Mouse (Mus musculus) heart, embryonic 14.5 days (tissue): ENCODE results near the gene Slc25a38. TPM values are rescaled to one million over a fixed set of nuclear protein-coding genes. Genes with fewer than 3 reads are reported as not detected.

Experiments
- ATAC-seq: fragments of 200-750 bp; cut with Nextera tagmentation; 2 replicates; pipeline ENCODE4 v1.8.0; 2017; ENCODE audit warnings: low read depth, moderate TSS enrichment; ENCODE audit not compliant: insufficient number of reproducible peaks, insufficient read depth, low FRiP score
- H3K27ac ChIP-seq, 2 experiments: fragments of 200-500 bp in 1 of 2; fragments of 300-500 bp in 1 of 2; sonication (generic) in 1 of 2; replicated peaks in 1 of 2; 2 replicates each; pipeline ENCODE4 v1.5.1; 2012 to 2014; ENCODE audit warnings: low read depth in 2 of 2, low read length in 2 of 2, control low read depth in 1 of 2, mild to moderate bottlenecking in 1 of 2, mixed read lengths in 1 of 2; ENCODE audit not compliant: control insufficient read depth in 1 of 2, insufficient read depth in 1 of 2
- H3K27me3 ChIP-seq: fragments of 300-500 bp; sonication (generic); 2 replicates; pipeline ENCODE4 v1.6.1; 2014; ENCODE audit warnings: mild to moderate bottlenecking, low read length, control low read depth; ENCODE audit not compliant: control insufficient read depth, insufficient read depth
- H3K36me3 ChIP-seq: fragments of 300-500 bp; sonication (generic); 2 replicates; pipeline ENCODE4 v1.6.1; 2014; ENCODE audit warnings: mild to moderate bottlenecking, control low read depth, low read length, mixed read lengths; ENCODE audit not compliant: control insufficient read depth, insufficient read depth
- H3K4me1 ChIP-seq, 2 experiments: fragments of 200-500 bp in 1 of 2; fragments of 300-500 bp in 1 of 2; sonication (generic) in 1 of 2; 2 replicates each; pipeline ENCODE4 v1.6.1; 2012 to 2014; ENCODE audit warnings: low read length in 2 of 2, control low read depth in 1 of 2, mixed read lengths in 1 of 2; ENCODE audit not compliant: control insufficient read depth in 2 of 2, insufficient read depth in 2 of 2
- H3K4me2 ChIP-seq: fragments of 300-500 bp; sonication (generic); 2 replicates; pipeline ENCODE4 v1.6.1; 2014; ENCODE audit warnings: mild to moderate bottlenecking, low read length
- H3K4me3 ChIP-seq, 2 experiments: fragments of 200-500 bp in 1 of 2; fragments of 300-500 bp in 1 of 2; sonication (generic) in 1 of 2; 2 replicates each; pipeline ENCODE4 v1.5.1; 2012 to 2014; ENCODE audit warnings: low read length in 2 of 2, mild to moderate bottlenecking in 2 of 2, control low read depth in 1 of 2, low read depth in 1 of 2, moderate library complexity in 1 of 2; ENCODE audit not compliant: control insufficient read depth in 1 of 2, insufficient read depth in 1 of 2
- H3K9ac ChIP-seq: fragments of 300-500 bp; sonication (generic); 2 replicates; pipeline ENCODE4 v1.6.1; 2014; ENCODE audit warnings: mild to moderate bottlenecking, low read length
- H3K9me3 ChIP-seq: fragments of 300-500 bp; sonication (generic); 2 replicates; pipeline ENCODE4 v1.6.1; 2016; ENCODE audit warnings: low read length, control low read depth; ENCODE audit not compliant: control insufficient read depth
- WGBS: fragments of 180-500 bp; shearing (Covaris S2); extraction: QIAGEN DNeasy Blood & Tissue Kit; methylation state at CpG from one replicate; pipeline ENCODE4 v1.1.7; 2014; 5-methylcytosine and 5-hydroxymethylcytosine counted together
- polyA plus RNA-seq: library from polyadenylated mRNA; unstranded; fragments of >200 nt; fragmentation: Nextera tagmentation; extraction: Ambion mirVana; gene quantifications from 2 replicates; pipeline ENCODE4 v1.2.1, GENCODE M21; 2014

Gene Slc25a38
- polyA plus RNA-seq, 1 experiment from 2014 or later, result 19.5 TPM

DNA sequence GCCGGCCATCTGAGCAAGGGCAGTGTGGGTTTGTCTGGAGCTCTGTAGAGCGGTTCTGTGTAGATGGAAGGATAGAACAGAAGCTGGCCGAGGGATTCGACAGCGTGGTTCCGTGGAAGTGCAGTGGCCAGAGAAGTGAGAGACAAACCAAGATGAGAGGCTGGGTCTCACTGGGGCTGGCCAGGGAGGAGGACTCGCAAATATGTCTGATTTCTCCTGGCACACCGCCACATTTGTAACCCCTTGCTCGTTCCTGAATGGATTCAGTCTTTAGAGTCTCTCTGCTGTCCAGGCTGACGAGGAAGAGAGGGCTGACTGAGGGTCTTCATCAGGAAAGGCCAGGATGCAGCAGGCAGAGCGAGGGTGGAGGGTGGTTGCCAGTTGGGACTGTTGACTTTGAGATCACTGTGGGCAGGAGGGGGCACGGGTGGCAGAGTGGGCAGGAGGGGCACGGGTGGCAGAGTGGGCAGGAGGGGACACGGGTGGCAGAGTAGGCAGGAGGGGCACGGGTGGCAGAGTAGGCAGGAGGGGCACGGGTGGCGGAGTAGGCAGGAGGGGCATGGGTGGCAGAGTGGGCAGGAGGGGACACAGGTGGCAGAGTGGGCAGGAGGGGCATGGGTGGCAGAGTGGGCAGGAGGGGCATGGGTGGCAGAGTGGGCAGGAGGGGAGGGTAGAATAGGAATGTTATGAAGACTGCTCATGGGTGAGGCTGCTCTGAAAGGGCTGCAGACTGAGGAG, 4.0 kb downstream of the Slc25a38 start:
- ATAC-seq, result no peak
- Histone ChIP-seq H3K9me3 (no peaks in the 10 kb centered on the region), H3K4me3 (no peak overlapping the region), H3K27ac (no peak overlapping the region), H3K9ac (no peak overlapping the region), H3K36me3 (peaks cover 22% of the 10 kb centered on the region), H3K4me1 (peaks cover 6 to 15% of the 10 kb centered on the region in 2 experiments), H3K27me3 (no peaks in the 10 kb centered on the region), H3K4me2 (no peak overlapping the region)
- WGBS, result 80% methylated on average over 17 of the region's 17 CpGs

DNA sequence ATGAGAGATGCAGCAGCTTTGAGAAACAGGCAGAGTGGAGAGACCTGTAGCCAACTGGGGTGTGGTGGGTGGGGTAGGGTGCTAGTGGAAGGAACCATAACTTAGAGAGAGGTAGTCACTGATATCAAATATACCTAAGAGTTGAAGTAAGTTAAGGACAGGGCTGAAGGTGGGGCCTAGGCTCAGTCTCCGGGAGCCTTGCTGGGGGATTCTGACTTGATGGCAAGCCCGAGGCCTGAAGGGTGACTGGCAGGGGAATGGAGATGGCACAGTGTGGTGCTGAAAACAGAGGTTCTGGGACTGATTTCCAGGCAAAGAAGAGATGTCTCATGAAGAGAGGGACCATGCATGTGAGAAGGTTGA, 4.6 kb downstream of the Slc25a38 start:
- 90% methylated on average over 2 of the region's 2 CpGs for WGBS
- H3K4me1 ChIP-seq, result peaks cover 6 to 15% of the 10 kb centered on the region in 2 experiments
- H3K4me3 ChIP-seq, result no peak overlapping the region
- no peaks in the 10 kb centered on the region for H3K9me3 ChIP-seq
- peaks cover 27% of the 10 kb centered on the region for H3K36me3 ChIP-seq
- no peak overlapping the region for H3K27ac ChIP-seq
- no peak for ATAC-seq
- H3K27me3 ChIP-seq, result no peaks in the 10 kb centered on the region
- no peak overlapping the region for H3K9ac ChIP-seq
- no peak overlapping the region for H3K4me2 ChIP-seq

DNA sequence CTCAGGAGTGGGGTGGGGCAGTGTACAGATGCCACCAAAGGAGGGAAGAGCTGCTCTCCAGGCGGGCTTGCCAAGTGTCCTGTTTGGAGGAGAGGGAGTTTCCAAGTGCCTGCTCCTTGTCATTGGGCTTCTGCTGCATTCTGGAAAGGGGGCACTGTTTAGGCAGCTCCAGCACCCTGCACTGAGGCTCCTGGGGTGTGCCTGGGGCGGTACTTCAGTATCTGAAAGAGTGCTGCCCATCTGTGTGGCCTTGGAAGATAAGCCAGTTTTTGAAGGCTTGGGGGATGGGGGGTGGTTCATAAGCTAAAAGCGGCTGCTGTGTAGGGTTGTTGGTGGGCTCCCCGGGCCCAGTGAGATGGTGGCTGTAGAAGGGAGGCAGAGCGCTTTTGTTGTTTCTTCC, 5.4 kb downstream of the Slc25a38 start:
- Histone ChIP-seq H3K9me3 (no peaks in the 10 kb centered on the region), H3K4me2 (no peak overlapping the region), H3K9ac (no peak overlapping the region), H3K27ac (no peak overlapping the region), H3K36me3 (peaks cover 32% of the 10 kb centered on the region), H3K4me3 (no peak overlapping the region), H3K27me3 (no peaks in the 10 kb centered on the region), H3K4me1 (peaks cover 6 to 15% of the 10 kb centered on the region in 2 experiments)
- ATAC-seq, result no peak
- WGBS, result 53% methylated on average over 5 of the region's 5 CpGs

DNA sequence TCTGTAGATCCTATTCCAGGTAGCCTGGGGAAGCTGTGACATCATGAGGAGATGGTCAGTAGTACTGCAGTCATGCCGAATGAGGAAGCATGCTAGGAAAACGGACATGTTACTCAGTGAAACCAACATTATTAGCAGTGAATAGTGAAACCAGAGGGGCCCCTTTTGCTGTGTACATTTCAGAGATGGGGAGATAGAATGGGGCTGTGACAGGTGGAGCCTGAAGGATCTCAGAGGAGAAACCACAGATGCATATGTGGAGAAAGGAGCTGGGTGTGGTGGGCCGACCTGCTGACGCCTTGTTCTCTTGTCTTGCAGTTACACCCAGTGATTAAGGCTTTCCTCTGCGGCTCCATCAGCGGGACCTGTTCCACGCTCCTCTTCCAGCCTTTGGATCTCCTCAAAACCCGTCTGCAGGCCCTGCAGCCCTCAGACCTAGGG, 6.0 kb downstream of the Slc25a38 start:
- Histone ChIP-seq H3K36me3 (peaks cover 39% of the 10 kb centered on the region), H3K4me1 (peaks cover 4 to 11% of the 10 kb centered on the region in 2 experiments), H3K9ac (no peak overlapping the region), H3K4me2 (no peak overlapping the region), H3K27me3 (no peaks in the 10 kb centered on the region), H3K27ac (no peak overlapping the region), H3K4me3 (no peak overlapping the region), H3K9me3 (no peaks in the 10 kb centered on the region)
- no peak for ATAC-seq
- 81% methylated on average over 8 of the region's 8 CpGs for WGBS

DNA sequence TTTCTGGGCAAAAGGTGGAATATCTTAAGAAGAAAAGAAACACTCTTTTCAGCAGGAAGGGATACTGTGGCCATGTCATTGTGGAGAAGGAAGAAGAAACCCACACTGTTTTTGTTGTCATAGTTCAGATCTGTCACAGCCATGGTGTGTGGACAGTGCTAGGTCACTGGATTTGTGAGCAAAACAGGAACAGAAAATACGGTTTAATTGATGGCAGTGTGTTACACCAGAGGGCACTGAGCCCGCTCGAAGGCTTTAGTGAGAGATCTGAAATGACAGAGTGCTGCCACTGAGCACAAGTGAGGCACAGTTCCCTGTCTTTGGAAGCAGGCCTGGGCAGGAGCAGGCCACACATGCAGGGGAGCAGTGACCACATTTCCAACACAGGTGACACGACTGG, 8.0 kb downstream of the Slc25a38 start:
- no peak overlapping the region for H3K27ac ChIP-seq
- no peak overlapping the region for H3K4me2 ChIP-seq

DNA sequence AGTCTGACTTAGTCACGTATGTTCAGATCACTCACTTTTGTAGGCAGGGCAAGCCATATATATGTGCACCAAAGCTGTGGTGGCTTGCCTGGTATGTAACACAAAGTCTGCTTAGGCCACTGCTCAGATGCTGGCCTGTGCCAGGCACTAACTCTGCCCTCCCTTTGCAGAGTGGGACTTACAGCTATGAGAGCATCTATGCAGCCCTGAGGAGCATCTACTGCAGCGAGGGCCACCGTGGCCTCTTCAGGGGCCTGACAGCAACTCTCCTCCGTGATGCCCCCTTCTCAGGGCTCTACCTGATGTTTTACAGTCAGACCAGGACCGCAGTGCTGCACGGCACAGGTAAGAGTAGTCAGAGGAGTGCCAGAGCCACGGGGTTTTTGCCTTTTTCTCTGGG, 10.3 kb downstream of the Slc25a38 start:
- Histone ChIP-seq H3K27ac (no peak overlapping the region), H3K36me3 (peaks cover 66% of the 10 kb centered on the region), H3K9me3 (no peaks in the 10 kb centered on the region), H3K4me2 (no peak overlapping the region), H3K4me1 (peaks cover 2 to 6% of the 10 kb centered on the region in 2 experiments; a peak in 3 of 4 replicates), H3K27me3 (no peaks in the 10 kb centered on the region), H3K9ac (no peak overlapping the region), H3K4me3 (no peak overlapping the region)
- 92% methylated on average over 7 of the region's 7 CpGs for WGBS
- no peak; the same call in 1 of the 2 replicates for ATAC-seq

More for the DNA sequence above, 8.0 kb downstream of the Slc25a38 start:
- H3K36me3 ChIP-seq, result peaks cover 54% of the 10 kb centered on the region
- no peak overlapping the region for H3K4me3 ChIP-seq
- no peaks in the 10 kb centered on the region for H3K27me3 ChIP-seq
- 86% methylated on average over 4 of the region's 4 CpGs for WGBS
- H3K4me1 ChIP-seq, result peaks cover 4 to 8% of the 10 kb centered on the region in 2 experiments; a peak in 3 of 4 replicates
- H3K9me3 ChIP-seq, result no peaks in the 10 kb centered on the region
- no peak for ATAC-seq
- no peak overlapping the region for H3K9ac ChIP-seq

DNA sequence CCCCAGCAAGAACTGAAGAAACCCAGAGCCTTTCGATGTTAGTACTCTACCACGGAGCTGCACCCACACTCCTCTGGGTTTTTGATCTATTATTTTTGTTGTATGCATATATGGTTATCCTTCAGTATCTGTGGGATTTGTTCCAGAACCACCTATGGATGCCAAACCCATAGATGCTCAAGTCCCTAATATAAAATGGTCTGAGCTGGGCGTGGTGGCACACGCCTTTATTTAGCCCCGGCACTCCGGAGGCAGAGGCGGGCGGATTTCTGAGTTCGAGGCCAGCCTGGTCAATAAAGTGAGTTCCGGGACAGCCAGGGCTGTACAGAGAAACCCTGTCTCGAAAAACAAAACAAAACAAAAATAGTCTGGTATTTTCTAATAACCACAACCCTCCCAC, 16.7 kb downstream of the Slc25a38 start:
- Histone ChIP-seq H3K27me3 (no peaks in the 10 kb centered on the region), H3K27ac (peak overlapping the region; percentile 77 to 84; a peak in 3 of 4 replicates), H3K9ac (peak overlapping the region; percentile 74), H3K4me3 (peak overlapping the region; percentile 42 to 96; a peak in 3 of 4 replicates), H3K4me2 (peak overlapping the region; percentile 72), H3K36me3 (peaks cover 56% of the 10 kb centered on the region), H3K9me3 (no peaks in the 10 kb centered on the region), H3K4me1 (peaks cover 7 to 12% of the 10 kb centered on the region in 2 experiments)
- no peak for ATAC-seq
- WGBS, result 51% methylated on average over 11 of the region's 11 CpGs
